Mouse (Mus musculus) central nervous system, embryonic 11.5 days (tissue): ENCODE results near the gene Chd9. TPM values are rescaled to one million over a fixed set of nuclear protein-coding genes. Genes with fewer than 3 reads are reported as not detected.

ENCODE experiments used
- polyA plus RNA-seq: library from polyadenylated mRNA; depleted of rRNA; stranded (reverse); fragments of >200 nt; gene quantifications from 2 replicates; pipeline ENCODE4 v1.2.3, GENCODE M21; 2012; rRNA removed

The Chd9 gene
- 22.5 and 38.0 TPM in 2 replicates for polyA plus RNA-seq

GRCm38 (mm10) chr8:90828181-90828986, at the start of gene Chd9:
Gene Chd9, plus strand, starts transcription at chr8:90828352.

DNA sequence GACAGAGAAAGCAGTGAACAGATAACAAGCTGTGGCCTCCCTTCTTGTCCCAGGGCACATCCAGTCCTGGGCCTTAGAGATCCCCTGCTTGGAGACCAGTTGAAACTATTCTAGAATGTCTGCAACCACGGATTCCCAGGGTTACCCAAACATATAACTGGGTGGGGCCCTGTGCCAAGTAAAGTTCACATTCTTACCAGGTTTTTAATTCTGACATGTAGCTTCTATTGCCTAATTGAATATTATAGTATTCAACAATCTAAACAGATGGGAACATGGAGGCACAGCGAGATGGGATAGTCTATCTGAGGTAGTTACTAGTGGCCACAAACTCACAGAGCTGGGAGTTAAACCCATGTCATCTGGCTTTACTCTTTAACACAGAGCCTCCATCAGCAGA, 10.9 kb upstream of the Chd9 start, which contains the start of gene Gm19935:
TSS of gene Gm19935 (minus strand) at position 101 of the 400 bp plus-strand sequence.

GRCm38 (mm10) chr8:91069834-91070233, 241.7 kb downstream of the Chd9 start, which contains the start of gene Rbl2:
Gene Rbl2, plus strand, starts transcription at chr8:91070057.

Other genes starting within 250 kb of the Chd9 start
- 0.07 TPM in 1 of 2 replicates, not detected in the other for gene Gm19935, start 11.0 kb upstream of the Chd9 start, polyA plus RNA-seq
- 9.8 and 14.6 TPM in 2 replicates for gene Rbl2, start 241.7 kb downstream of the Chd9 start, polyA plus RNA-seq